Mouse (Mus musculus): Measurements from ENCODE around the gene Wbp1l.

GRCm38 (mm10) chr19:46618322-46618721 lies 19.4 kb downstream of the Wbp1l start:
- TF ChIP-seq CTCF (IDR thresholded peaks at IDR 0.05; ENCODE audit: low read depth) (no peak), EP300 (optimal IDR thresholded peaks at IDR 0.05) (no peak)
